Mouse (Mus musculus) adrenal gland (tissue): ENCODE data around the gene Tnfrsf12a.

Experiments used
- intact Hi-C: fragments of 180-260 bp; cut with DNase I; formaldehyde crosslinking; loops from one replicate; pipeline ENCODE4 v1.15.1; 2025

Tnfrsf12a gene

DNA sequence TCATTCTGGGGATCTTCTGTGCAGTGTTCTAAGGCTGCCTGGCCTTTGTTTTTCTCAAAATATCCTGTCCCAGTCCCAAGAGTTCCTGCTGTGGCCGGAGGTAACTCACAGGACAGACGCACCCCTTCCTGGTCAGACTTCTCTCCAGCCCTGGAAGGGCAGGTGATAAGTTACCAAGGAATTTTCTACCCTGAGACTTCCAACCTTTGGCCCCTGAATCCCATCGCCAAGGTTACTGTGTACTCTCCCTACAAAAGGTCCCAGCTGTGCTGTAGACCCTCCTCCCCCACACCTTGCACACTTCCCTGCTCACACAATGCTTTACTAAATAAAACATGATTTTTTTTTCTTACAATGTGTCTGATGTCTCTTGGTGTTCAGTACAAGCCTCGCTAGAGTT, 4.8 kb upstream of the Tnfrsf12a start:
- intact Hi-C loops: no loop called here

DNA sequence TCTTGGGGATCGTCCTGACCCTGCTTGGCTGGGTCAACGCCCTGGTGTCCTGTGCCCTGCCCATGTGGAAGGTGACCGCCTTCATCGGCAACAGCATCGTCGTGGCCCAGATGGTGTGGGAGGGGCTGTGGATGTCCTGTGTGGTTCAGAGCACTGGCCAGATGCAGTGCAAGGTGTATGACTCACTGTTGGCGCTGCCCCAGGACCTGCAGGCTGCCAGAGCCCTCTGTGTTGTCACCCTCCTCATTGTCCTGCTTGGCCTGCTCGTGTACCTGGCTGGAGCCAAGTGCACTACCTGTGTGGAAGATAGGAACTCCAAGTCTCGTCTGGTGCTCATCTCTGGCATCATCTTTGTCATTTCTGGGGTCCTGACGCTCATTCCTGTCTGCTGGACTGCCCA, 3.8 kb upstream of the Tnfrsf12a start:
- intact Hi-C loops: no loop called here

DNA sequence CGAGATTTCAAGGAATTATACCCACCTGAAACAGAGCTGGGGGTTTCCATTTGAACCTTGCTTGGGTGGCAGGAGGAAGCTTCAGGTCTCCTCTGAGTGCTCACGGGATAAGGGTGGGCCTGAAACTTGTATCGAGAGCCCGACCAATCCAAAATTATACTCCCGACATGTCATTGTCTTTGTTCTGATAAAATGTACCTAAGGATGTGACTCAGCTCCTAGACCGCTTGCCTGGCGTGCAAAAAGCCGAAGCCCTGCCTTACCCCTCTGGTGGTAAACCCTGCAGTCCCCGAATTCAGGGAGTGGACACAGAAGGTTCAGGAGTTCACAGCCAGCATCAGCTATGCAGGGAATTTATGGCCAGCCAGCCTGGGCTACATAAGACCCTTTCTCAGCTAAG, 3.1 kb upstream of the Tnfrsf12a start:
- intact Hi-C loops: no loop called here

DNA sequence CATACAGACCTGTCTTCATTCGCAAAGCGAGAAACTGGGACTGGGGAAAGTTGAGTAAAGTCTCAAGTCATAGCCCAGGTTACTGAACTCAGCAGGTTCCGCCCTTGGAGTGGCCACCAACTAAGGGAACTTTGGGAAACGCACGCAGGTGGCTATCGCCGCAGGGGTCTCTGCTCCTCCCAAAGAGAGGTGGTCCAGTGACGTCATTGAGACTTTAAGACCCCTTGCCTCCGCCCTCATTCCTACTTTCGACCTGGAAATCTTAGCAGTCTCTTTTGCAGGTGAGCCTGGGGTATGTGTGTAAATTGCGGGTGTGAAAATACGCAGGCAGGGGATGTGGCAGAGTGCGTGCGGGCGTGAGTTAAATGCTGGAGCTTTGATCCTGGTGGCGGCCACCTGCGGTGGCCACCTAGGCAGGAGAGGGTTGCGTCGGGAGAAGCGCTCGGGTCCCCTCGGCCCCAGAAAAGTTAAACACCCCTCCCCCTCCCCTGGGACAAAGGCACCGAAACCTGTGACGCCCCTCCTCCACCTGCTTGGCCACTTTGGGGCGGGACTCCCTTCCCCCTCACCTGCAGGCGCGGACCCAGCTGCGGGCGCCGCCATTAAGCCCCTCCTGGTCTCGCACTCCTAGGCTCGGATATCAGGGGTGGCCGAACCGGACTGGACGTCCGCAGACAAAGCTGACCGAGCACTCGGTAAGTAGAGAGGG, 2.0 kb upstream of the Tnfrsf12a start, which contains the start of gene Cldn6:
Gene Cldn6, plus strand, starts transcription at position 123 of the 709 bp plus-strand sequence.
- intact Hi-C loops: no loop called here

DNA sequence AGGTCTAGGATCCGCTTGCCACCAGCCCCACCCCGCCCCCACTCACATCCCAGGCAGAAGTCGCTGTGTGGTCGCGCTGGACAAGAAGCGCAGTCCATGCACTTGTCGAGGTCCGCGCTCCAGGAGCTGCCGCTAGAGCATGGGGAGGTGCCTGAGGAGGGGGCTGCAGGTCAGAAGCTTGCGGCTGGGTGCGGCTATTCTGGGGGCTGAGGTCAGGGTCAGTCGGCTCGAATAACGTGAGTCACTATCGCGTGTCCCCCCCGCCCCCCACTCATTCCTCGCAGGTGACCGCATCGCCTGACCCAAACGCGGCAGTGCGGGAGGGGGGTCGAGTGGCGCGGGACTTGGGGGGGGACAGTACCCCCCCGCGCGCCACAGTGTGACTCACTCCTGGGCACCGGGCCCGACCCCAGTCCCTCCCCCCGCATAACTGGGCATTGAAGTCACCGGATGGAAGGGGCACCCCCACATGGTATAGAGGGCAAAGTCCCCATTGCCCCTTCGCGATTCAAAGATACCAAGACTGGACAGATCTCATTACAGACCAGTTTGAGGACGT, 716 bp downstream of the Tnfrsf12a start:
- intact Hi-C loops: no loop called here

DNA sequence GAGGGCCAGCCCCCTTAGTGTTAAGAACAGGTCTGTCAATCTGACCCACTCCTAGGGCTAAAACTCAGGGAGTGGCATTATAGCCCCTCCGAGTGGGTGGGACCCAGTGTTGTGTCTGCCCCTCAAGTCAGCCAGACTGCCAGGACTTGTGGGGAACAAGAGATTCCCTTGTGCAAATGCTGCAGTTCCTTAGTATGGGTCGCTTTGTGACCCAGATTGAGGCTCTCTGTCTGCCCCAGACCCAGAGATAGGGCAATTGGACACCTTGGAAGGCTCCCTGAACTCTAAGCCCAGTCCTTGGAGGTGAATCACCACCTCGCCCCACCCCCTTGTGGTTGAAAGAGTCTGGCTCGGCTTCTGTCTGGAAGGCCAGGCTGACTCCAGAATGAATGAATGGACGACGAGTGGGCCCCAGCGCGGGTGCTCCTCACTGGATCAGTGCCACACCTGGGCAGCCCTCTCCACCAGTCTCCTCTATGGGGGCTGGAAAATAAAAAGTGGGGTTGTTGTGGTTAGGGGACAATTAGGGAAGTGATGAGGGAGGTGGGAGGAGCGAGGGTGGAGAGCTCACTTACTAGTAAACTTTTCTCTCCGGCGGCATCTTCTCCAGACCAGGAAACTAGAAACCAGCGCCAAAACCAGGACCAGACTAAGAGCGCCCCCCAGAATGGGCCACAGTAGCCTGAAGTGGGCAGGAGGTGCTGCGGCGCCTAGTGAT, 1.5 kb downstream of the Tnfrsf12a start:
- intact Hi-C loops: no loop called here

DNA sequence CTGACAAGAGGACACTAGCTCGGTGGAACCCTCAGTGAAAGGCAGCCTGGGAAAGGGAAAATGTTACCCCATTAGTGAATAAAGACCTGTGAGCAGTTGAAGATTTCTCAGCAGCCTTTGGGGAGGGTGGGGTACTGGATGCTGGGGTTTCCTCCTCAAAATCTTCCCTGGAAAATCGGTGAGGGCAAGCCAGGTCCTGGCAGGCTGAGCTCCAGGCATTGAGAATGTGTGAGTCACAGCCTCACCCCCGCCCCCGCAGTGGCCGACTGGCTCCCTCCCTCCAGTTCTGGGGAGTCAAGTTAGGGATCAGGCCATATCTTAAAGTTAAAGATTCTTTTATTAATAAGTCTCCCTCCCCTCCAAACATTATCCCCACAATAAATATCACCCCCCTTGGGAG, 2.1 kb downstream of the Tnfrsf12a start:
- intact Hi-C loops: no loop called here

DNA sequence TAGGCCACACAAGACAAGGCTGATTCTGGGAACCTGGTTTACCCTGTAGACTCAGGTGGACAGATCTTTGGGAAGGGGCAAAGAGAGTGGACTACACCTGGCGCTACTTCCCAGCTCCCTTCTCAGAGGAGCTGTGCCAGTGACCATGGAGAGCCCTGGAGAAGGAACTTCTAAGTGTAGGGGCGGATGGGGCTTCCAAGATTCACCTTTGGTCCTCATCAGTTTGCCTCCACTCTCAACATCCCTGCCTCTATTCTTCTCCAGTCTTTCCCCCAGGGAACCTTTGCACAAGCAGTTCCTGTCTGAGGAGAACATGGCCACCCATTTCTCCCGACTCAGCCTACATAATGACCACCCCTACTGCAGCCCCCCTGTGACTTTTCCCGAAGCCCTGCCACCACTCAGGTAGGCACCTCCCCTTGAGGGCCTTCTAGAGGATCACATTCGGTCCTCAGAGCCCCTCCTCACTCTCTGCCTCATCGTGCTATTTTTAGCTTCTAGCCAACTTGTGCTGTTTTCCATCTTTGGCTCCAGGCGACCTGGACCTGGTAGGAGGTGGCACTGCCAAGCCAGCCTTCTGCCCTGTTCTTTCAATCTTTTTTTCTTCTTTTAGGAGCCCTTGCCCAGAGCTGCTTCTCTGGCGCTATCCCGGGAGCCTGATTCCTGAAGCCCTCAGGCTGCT, 2.9 kb downstream of the Tnfrsf12a start:
- intact Hi-C loops: no loop called here

DNA sequence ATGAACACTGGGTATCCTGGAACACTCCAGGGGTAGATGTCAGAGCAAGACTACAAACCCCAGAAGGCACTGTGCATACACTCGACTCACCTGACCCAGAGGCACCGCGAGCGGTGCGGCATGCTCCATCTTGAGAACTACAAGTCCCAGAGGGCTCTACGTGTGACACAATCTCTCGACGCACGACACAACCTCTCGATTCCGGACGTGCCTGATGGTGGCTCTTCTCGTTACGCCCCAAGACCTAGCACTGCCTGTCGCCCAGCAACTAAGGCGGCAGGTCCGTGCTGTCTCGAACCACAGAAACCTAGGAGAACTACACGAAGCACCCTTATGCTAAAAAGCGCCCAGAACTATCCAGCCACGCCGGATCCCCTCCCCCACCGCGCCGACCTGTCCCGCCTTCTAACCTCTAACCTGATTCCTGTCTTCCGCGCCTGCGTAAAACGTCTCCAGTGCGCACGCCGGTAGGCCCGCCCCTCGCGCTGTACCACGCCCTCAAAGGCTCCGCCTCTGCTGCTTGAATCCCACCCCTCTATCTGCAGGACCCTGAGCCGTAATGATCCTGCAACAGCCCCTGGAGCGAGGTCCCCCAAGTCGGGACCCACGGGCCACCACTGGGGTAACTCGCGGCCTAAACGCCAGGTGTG, 3.7 kb downstream of the Tnfrsf12a start, which contains the start of the genes Hcfc1r1 and Thoc6:
Gene Hcfc1r1, plus strand, starts transcription at position 173 of the 650 bp plus-strand sequence.
Gene Thoc6, minus strand, starts transcription at position 459 of the 650 bp plus-strand sequence.
- intact Hi-C loops: no loop called here

DNA sequence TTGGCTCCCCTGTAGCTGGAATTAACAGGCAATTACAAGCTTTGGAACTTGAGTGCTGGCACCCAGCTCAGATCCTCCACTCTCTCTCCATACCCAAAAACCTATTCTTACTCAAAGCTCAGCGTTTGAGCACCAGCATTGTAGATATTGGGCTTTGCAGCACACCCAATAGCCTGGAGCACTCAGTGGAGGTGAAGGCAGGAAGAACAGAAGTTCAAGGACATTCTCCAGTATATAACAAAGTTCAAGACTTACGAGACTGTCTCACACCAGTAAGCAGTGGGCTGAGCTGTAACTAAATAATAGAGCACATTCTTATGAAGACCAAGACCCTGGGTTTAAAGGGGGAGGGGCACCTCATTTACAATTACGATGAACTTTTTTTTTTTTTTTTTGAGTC, 4.5 kb downstream of the Tnfrsf12a start:
- intact Hi-C loops: no loop called here

DNA sequence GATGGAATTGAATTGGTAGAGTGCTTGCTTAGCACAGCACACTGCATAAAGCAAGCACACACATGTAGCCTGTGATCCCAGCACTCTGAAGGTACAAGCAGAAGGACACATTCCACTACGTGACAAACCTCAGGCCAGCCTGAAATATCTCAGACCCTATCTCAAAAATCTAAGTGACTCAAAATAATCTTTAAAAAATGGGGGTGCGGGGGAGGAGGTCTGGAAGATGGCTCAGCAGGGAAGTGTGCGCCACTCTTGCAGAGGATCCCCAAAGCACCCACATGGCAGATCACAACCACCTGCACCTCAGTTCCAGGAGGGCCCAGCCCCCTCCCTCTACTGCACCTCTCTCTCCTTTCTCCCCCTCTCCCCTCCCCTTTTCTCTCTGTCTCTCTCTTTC, 5.7 kb downstream of the Tnfrsf12a start:
- intact Hi-C loops: no loop called here

DNA sequence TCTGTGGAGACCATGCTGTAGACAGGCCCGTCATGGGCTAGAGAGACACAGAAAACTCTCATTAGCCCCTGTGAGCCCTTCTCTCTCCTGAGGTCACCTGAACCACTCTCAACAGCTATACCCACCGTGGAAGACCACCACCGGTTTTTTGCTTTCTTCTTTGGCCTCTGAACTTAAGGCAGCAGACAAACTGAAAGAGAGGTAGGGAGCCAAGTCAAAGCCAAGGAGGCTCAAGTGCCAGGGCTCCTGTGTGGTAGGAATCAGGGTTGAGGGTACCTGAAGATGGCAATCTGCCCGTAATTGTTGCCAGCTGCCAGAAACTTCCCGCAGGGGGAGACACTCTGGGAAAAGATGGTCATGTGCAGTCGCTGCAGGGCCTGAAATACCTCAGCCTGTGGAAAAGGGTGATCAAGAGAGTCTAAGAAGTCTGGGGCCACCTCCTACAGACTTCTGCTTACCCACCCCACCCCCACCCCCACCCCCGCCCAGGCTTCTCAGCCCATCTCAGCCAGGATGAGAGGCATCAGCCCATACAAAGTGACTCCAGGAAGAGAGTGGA, 6.7 kb downstream of the Tnfrsf12a start:
- intact Hi-C loops: no loop called here

DNA sequence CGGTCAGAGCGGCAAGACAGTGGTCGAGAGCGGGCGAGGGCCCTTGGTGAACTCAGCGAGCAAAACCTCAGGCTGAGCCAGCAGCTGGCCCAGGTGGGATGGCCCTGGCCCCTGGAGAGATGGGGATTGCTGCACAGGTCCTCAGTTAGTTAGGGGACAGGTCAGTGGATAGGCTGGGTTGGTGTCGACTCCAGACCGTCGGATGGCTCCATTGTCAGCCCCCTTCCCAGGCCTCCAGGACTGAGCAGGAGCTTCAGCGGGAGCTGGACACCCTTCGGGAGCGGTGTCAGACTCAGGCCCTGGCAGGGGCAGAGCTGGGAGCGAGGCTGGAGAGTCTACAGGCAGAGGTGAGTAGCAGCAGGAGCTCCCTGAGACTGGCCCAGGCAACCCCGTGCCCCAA, 11.8 kb downstream of the Tnfrsf12a start:
- intact Hi-C loops: no loop called here

DNA sequence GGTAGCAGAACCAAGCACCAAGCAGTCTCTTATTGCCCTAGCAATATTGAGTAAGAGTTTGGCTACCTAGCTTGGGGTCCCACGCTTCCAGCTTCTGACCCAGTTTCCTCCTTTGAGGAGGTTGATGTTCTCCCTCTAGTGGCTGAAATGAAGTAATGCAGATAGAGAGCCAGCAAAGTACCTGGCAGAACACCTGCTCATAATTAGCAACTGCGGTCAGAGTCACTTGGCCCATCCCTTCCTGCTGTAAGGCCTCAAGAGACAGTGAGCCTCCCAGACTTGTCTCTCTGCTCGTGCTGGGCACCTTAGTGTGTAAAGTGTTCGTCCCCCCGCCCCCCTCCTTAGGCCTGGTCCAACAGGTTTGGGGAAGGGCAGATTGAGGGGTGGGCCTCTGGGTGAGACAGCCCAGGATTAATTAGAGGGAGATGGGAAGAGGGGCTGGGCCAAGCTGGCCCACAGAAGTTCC, 12.7 kb downstream of the Tnfrsf12a start:
- intact Hi-C loops: loop anchor here (5.0 kb wide), 1 partner anchor 38 kb away; no protein-coding TSS in a partner anchor

DNA sequence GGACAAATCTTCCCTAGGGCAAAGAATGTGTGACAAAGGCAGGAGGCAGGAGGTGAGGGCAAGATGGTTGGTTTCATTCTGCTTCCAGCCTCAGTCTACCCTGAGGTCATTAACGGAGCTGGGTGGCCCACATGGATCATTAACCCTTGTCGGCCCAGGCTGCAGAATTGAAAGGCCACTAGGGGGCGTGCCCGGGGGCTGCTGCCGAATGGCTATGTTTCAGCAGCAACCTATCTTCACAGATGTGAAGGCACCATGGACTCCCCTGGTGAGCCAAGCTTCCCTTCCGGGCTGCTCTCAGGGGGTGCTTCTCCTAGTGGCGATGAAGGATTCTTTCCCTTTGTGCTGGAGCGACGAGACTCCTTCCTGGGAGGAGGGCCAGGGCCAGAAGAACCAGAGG, 15.7 kb downstream of the Tnfrsf12a start:
- intact Hi-C loops: loop anchor here (5.0 kb wide), 1 partner anchor 41 kb away; no protein-coding TSS in a partner anchor

DNA sequence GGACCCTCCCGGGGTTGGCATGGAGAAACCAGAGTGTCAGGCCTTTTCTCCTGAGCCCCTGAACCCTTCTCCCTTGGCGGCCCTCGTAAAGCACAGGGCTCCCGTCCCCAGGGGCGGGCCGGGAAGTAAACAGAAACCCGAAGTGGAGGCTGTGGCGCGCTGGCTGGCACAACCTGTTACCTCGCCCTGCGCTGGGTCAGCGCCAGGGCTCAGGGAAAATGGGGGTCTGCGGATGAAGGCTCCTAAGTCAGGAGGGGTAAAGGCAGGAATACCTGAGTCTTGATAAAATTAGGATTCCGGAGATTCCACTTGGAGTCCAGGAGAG, 16.4 kb downstream of the Tnfrsf12a start:
- intact Hi-C loops: loop anchor here (5.0 kb wide), 1 partner anchor 41 kb away; no protein-coding TSS in a partner anchor

DNA sequence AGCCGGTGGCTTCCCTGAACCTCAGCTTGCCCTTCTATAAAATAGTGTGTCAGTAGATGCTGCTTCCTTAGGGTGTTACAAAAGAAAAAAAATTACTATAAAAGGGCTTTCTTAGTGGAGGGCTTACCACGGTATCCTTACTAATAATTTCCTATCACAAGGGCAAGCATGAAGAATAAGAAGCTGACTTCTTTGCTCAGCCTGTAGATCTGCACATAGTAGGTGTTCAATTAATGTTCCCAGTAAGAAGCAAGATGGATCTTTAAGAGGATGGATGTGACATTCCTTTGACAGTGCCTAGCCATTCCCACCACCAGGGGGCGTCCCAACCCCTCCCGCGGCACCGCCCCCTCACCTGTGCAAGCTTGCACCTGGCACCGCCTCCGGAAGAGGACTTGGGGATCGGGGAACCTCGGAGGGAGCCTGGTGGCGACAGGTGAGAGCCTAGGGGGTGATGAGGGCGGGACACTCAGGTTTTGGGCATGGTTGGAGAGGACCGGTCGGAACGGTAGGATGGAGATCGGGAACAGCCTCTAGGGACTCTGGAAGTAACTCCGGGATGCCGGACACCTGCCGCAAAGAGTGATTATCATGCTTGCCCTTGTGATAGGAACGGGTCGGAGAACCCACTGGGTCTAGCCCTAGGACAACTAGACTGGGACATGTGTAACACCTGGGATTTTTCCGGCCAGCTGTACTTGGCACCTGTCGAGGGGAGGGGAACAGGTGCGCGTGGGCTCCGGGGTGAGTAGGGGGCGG, 17.0 kb downstream of the Tnfrsf12a start, which contains the start of gene Bicdl2:
Gene Bicdl2, plus strand, starts transcription at position 390 of the 759 bp plus-strand sequence.
- intact Hi-C loops: loop anchor here (5.0 kb wide), 1 partner anchor 42 kb away; no protein-coding TSS in a partner anchor

DNA sequence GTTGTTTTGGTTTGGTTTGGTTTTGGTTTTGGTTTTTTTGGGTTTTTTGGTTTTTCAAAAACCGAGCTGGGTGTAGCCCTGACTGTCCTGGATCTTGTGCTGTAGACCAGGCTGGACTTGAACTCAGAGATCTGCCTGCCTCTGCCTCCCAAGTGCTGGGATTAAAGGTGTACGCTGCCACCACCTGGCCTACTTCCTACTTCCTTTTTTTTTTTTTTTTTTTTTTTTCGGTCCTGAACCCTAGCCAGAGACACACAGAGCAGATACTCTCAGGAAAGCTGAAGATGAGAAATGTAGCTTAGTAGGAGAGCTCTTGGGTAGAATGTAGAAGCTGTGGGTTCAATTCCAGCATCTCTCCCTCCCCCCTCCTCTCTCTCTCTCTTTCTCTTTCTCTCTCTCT, 18.8 kb downstream of the Tnfrsf12a start:
- intact Hi-C loops: no loop called here

DNA sequence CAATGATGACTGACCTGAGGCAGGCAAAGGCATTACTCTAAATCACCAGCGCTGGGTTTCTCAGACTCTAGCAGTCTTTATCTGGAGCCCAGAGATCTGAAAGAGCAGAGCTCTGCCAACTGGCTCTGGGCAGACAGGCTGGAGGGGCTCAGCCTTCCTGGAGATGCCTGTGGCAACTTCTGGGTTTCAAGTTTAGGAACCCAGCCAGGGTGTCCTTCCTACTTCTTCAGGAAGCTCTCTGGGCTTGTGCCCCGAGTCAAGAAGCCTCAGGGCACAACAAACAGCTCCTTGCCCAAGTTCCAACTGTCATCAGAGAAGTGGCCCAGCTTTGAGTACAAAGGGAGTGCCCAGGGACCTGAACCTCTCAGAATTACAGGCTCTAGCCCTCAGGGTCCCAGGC, 22.9 kb downstream of the Tnfrsf12a start:
- intact Hi-C loops: no loop called here

DNA sequence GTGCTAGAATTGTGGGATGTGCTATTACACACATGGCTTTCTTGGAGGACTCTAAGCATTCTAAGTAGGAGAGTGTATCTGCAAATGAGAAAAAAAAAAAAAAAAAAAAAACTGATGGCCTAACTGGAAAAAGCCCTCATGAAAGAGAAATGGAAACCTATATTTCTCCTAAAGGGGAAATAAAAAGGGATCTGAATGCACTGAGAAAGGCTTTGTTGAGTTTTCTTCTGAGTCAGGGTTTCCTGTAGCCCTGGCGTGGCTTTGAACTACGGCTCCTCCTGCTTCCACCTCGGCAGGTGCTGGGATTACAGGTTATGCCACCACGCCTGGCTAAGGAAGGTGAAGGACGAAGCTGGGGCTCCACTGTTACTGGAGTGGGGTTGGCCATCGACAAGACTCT, 23.3 kb downstream of the Tnfrsf12a start:
- intact Hi-C loops: no loop called here
